Mouse (Mus musculus): Measurements from ENCODE around the gene Chmp2b. TPM values are rescaled to one million over a fixed set of nuclear protein-coding genes. Genes with fewer than 3 reads are reported as not detected.

Chmp2b gene
- polyA plus RNA-seq (2015; fragmentation: Nextera tagmentation; extraction: Ambion mirVana): 104 and 116 TPM in 2 replicates

DNA sequence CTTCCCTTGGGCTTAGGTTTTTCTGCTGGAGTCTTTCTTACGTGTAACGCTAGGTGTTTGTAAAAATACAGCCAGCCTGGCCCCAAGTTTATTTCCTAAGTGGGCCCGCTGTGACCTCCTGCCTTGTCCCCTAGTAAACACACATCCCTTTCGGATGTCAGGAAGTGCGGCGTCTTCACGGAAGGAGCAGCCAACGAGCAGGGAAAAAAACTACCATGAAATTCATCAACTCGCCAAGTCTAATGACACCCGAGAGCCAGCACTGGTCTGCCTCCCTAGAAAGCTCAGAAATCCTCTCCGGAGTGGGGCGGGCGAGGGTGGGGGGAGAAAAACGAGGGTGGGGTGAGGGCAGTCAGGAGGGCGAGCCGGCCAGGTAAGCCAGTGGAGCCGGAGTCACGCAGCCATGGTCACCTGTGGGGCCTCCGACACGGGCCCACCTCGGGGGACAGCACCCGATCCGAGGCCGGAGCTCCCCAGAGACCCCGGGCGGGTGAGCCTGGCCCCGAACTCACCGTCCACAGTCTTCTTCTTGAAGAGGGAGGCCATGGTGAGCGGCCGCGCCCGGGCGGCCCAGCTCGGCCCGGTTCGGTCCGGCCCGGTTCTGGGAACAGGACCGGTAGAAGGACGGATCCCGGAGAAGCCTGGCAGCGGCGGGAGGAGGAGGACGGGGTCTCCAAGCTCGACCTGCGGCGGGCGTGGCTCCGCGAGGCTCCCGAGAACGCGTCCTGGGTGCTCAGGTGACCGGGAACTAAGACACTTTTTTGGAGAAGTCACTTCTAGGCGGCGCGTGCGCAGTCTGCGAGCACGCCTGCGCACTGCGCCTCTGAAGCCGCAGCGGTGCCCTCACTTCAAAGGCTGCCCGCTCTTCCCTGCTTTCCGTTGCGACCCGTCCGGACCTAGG, at the start of gene Chmp2b:
Gene Chmp2b (minus strand): TSS at position 764 of the 901 bp plus-strand sequence.
- peak within 1 kb of the TSS; percentile 97 for H3K4me3 ChIP-seq (ENCODE audit: low read depth, low read length)
- H3K9me3 ChIP-seq (ENCODE audit: low read length): no peaks in the 10 kb centered on the region
- H3K4me2 ChIP-seq (replicated peaks; ENCODE audit: low read depth, low read length): peak within 1 kb of the TSS; percentile 80
- H3K27me3 ChIP-seq (replicated peaks; ENCODE audit: insufficient read depth, low read length): no peaks in the 10 kb centered on the region
- WGBS: under 1% methylated on average over 64 of the region's 69 CpGs
- peaks cover 6% of the 10 kb centered on the region; the same call in 1 of the 2 replicates for H3K4me1 ChIP-seq (ENCODE audit: insufficient read depth, low read depth, low read length)
- peak within 1 kb of the TSS; percentile 77 for H3K27ac ChIP-seq (ENCODE audit: low read length)
- peak within 1 kb of the TSS; percentile 96 for H3K9ac ChIP-seq (replicated peaks; ENCODE audit: low read depth)
- peak; percentile 96 for DNase-seq (ENCODE audit: low spot score)
- H3K36me3 ChIP-seq (ENCODE audit: insufficient read depth, low read length): no peaks in the 10 kb centered on the region
- peak; percentile 94 for ATAC-seq
- TF ChIP-seq CTCF (IDR thresholded peaks at IDR 0.05) (no peak), EP300 (IDR thresholded peaks at IDR 0.05) (no peak)

DNA sequence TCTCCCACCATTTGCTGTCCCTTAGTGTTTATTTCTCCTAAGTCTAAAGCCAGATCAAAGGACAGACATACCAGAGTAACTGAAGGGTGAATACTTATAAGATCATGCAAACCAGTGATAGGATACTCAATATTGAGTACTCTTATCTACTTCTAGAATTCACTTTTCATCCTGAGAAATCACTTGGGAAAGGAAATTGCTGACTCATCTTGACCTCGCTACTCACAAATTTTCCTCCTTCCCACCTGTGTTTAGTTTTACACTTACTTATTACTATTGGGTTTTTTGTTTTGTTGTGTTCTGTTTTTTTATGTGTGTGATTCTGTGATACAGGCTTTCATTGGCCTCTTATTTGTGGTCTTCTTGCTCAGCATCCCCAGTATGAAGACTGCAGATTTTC, 49.2 kb upstream of the Chmp2b start:
- no peak for TF ChIP-seq EP300 (IDR thresholded peaks at IDR 0.05)
- TF ChIP-seq CTCF (IDR thresholded peaks at IDR 0.05): no peak
- H3K4me1 ChIP-seq (ENCODE audit: insufficient read depth, low read depth, low read length): no peaks in the 10 kb centered on the region
- no peaks in the 10 kb centered on the region for H3K27me3 ChIP-seq (replicated peaks; ENCODE audit: insufficient read depth, low read length)
- no peak for DNase-seq (ENCODE audit: low spot score)
- H3K36me3 ChIP-seq (ENCODE audit: insufficient read depth, low read length): no peaks in the 10 kb centered on the region
- no peak overlapping the region for H3K4me3 ChIP-seq (ENCODE audit: low read depth, low read length)
- H3K4me2 ChIP-seq (replicated peaks; ENCODE audit: low read depth, low read length): no peak overlapping the region
- no peak for ATAC-seq
- WGBS: 72% methylated on average over 1 of the region's 1 CpGs
- H3K9me3 ChIP-seq (ENCODE audit: low read length): no peaks in the 10 kb centered on the region
- no peak overlapping the region for H3K9ac ChIP-seq (replicated peaks; ENCODE audit: low read depth)
- no peak overlapping the region for H3K27ac ChIP-seq (ENCODE audit: low read length)

DNA sequence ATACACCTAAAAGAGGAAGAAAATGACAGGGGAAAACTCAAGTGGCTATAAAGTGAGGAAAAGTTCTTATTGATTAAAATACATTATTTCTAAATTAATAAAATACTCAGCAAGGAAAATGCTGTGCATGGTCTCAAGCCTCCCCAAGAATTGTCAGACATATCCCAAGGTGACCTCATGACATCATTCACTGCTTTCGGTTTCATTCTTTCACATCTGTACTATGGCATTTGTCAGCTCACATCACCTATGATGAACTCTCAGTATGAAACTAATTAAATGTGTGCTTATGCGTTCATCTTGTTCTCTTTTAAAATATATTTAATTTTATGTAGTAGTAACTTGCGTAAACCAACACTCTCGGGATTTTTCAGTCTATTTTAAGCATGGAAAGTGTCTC, 38.3 kb upstream of the Chmp2b start:
- Histone ChIP-seq H3K4me2 (replicated peaks; ENCODE audit: low read depth, low read length) (no peak overlapping the region), H3K4me3 (ENCODE audit: low read depth, low read length) (no peak overlapping the region), H3K9me3 (ENCODE audit: low read length) (no peaks in the 10 kb centered on the region), H3K27ac (ENCODE audit: low read length) (no peak overlapping the region), H3K36me3 (ENCODE audit: insufficient read depth, low read length) (no peaks in the 10 kb centered on the region), H3K27me3 (replicated peaks; ENCODE audit: insufficient read depth, low read length) (no peaks in the 10 kb centered on the region), H3K4me1 (ENCODE audit: insufficient read depth, low read depth, low read length) (no peaks in the 10 kb centered on the region), H3K9ac (replicated peaks; ENCODE audit: low read depth) (no peak overlapping the region)
- DNase-seq (ENCODE audit: low spot score) (no peak), ATAC-seq (no peak)
- 84% methylated on average over 4 of the region's 4 CpGs for WGBS
- TF ChIP-seq CTCF (IDR thresholded peaks at IDR 0.05) (no peak), EP300 (IDR thresholded peaks at IDR 0.05) (no peak)

DNA sequence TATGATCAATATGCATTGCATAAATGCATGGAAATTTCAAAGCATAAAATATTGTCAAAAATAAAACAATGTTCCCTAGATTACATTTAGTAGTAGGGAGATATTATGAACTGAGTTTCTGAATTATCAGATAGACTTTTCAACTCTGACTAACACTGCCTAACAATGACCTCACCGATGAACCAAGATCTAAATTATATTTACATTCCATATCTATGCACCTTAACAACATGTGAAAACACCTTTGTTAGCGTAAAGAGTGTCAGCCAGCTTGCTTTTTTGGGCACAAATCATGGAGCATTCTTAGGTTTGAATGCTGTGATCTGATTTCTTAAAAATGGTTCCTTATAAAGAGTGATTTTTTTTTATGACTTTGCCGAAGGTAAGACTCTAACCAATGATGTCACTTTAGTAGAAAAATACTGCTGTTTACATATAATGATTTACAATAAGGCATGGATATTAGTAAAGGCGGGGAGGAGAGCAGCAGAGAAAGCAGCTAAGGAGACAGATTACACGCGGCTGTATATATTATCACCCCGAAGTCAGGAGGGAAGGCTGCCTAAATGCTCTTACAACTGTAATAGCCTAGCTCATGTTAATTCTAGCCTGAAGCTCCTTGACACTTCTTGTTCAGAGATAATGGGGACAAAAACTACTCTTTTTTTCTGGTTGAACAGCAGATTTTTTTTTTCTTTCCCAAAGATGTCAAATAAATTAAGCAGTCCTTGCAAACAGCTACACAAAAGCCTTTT, 23.8 kb upstream of the Chmp2b start:
- Histone ChIP-seq H3K9ac (replicated peaks; ENCODE audit: low read depth) (no peak overlapping the region), H3K4me2 (replicated peaks; ENCODE audit: low read depth, low read length) (no peak overlapping the region), H3K27me3 (replicated peaks; ENCODE audit: insufficient read depth, low read length) (no peaks in the 10 kb centered on the region), H3K4me1 (ENCODE audit: insufficient read depth, low read depth, low read length) (no peaks in the 10 kb centered on the region), H3K36me3 (ENCODE audit: insufficient read depth, low read length) (no peaks in the 10 kb centered on the region), H3K4me3 (ENCODE audit: low read depth, low read length) (no peak overlapping the region), H3K9me3 (ENCODE audit: low read length) (no peaks in the 10 kb centered on the region), H3K27ac (ENCODE audit: low read length) (no peak overlapping the region)
- no peak for DNase-seq (ENCODE audit: low spot score)
- WGBS: 60% methylated on average over 7 of the region's 7 CpGs
- TF ChIP-seq CTCF (IDR thresholded peaks at IDR 0.05) (no peak), EP300 (IDR thresholded peaks at IDR 0.05) (no peak)
- ATAC-seq: no peak

DNA sequence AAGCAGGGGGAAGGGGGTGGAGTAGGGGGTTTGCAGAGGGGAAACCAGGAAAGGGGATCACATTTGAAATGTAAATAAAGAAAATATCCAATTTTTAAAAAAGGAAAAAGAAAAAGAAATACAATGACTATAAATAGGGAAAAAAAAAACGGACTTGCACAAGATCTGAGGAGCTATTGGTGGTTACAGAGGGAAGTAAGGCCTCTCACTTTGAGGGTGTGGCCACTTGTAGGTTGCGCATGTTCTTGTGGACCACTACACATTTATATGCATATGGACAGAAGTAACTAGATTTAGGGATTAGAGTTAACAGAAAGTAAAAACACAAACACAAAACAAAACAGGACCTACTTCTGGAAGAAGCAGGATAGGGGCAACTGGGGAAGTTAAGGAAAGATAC, 23.2 kb upstream of the Chmp2b start:
- H3K4me1 ChIP-seq (ENCODE audit: insufficient read depth, low read depth, low read length): no peaks in the 10 kb centered on the region
- DNase-seq (ENCODE audit: low spot score): no peak
- no peak overlapping the region for H3K4me3 ChIP-seq (ENCODE audit: low read depth, low read length)
- H3K36me3 ChIP-seq (ENCODE audit: insufficient read depth, low read length): no peaks in the 10 kb centered on the region
- no peak overlapping the region for H3K4me2 ChIP-seq (replicated peaks; ENCODE audit: low read depth, low read length)
- WGBS: 89% methylated on average over 2 of the region's 2 CpGs
- H3K9ac ChIP-seq (replicated peaks; ENCODE audit: low read depth): no peak overlapping the region
- H3K27ac ChIP-seq (ENCODE audit: low read length): no peak overlapping the region
- TF ChIP-seq EP300 (IDR thresholded peaks at IDR 0.05) (no peak), CTCF (IDR thresholded peaks at IDR 0.05) (no peak)
- ATAC-seq: no peak
- no peaks in the 10 kb centered on the region for H3K9me3 ChIP-seq (ENCODE audit: low read length)
- H3K27me3 ChIP-seq (replicated peaks; ENCODE audit: insufficient read depth, low read length): no peaks in the 10 kb centered on the region

DNA sequence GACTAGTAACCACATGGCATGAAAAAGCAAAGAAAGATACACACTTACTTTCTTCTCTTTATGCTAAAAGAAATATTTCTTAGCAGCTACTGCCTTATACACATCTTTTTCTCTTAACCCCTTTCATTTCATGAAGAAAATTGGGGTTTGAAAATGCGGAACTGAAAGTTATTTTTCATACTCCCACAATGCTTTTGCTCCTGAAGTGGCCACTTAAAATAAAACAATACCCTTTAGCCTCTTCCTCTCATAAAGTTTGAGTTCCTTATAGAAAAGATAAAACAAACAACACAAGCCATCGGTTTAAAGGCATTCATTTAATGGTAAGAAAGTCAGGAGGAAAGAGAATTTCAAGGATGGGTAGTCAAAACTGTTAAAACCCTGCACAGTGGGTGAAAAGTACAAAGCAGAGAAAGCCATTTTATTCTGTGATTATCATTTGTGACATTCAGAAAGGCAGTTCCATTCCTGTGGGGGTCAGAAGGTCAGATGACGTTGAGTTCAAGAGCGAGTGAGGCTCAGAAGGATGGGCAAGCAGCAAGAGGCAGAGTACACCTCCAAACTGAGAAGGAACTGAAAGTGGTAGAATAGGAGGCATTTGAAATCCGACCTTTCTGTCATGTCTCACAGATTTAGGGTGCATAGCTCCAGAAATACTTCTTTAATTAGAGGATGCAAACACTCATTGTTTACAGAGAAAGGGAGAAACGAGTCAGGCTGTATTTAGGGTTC, 14.9 kb upstream of the Chmp2b start:
- 44% methylated on average over 6 of the region's 6 CpGs for WGBS
- Histone ChIP-seq H3K4me3 (ENCODE audit: low read depth, low read length) (no peak overlapping the region), H3K9me3 (ENCODE audit: low read length) (no peaks in the 10 kb centered on the region), H3K27ac (ENCODE audit: low read length) (no peak overlapping the region), H3K27me3 (replicated peaks; ENCODE audit: insufficient read depth, low read length) (no peaks in the 10 kb centered on the region), H3K4me2 (replicated peaks; ENCODE audit: low read depth, low read length) (no peak overlapping the region), H3K9ac (replicated peaks; ENCODE audit: low read depth) (no peak overlapping the region), H3K36me3 (ENCODE audit: insufficient read depth, low read length) (no peaks in the 10 kb centered on the region), H3K4me1 (ENCODE audit: insufficient read depth, low read depth, low read length) (no peaks in the 10 kb centered on the region)
- DNase-seq (ENCODE audit: low spot score) (no peak), ATAC-seq (no peak)
- no peak for TF ChIP-seq EP300 (IDR thresholded peaks at IDR 0.05)
- TF ChIP-seq CTCF (IDR thresholded peaks at IDR 0.05): no peak

Measured in lung, postnatal 0 days (tissue).